Mouse (Mus musculus) forebrain, embryonic 10.5 days (tissue): ENCODE data around the gene Nkx2-5. TPM values are rescaled to one million over a fixed set of nuclear protein-coding genes. Genes with fewer than 3 reads are reported as not detected.

Experiments
- DNase-seq: peaks from one replicate; pipeline ENCODE4 v3.0.0-alpha.2; 2017; ENCODE audit warnings: low spot score; ENCODE audit errors: extremely low spot score
- H3K27ac ChIP-seq: fragments of 300-500 bp; sonication (generic); 2 replicates; pipeline ENCODE4 v1.5.1; 2016; ENCODE audit warnings: mild to moderate bottlenecking
- H3K27me3 ChIP-seq: fragments of 300-500 bp; sonication (generic); 2 replicates; pipeline ENCODE4 v1.6.1; 2016; ENCODE audit warnings: mild to moderate bottlenecking; ENCODE audit not compliant: poor library complexity, severe bottlenecking
- H3K36me3 ChIP-seq: fragments of 300-500 bp; sonication (generic); replicated peaks from 2 replicates; pipeline ENCODE4 v1.6.1; 2016; ENCODE audit warnings: mild to moderate bottlenecking, moderate library complexity
- H3K4me1 ChIP-seq: fragments of 300-500 bp; sonication (generic); 2 replicates; pipeline ENCODE4 v1.6.1; 2016
- H3K4me3 ChIP-seq: fragments of 300-500 bp; sonication (generic); 2 replicates; pipeline ENCODE4 v1.5.1; 2016; ENCODE audit warnings: mild to moderate bottlenecking, moderate library complexity
- H3K9me3 ChIP-seq: fragments of 300-500 bp; sonication (generic); 2 replicates; pipeline ENCODE4 v1.6.1; 2016; ENCODE audit warnings: mild to moderate bottlenecking, moderate library complexity
- WGBS: fragments of 180-500 bp; shearing (Covaris S2); methylation state at CpG from one replicate; pipeline ENCODE4 v1.1.7; 2016; 5-methylcytosine and 5-hydroxymethylcytosine counted together
- polyA plus RNA-seq: library from polyadenylated mRNA; unstranded; fragments of >200 nt; fragmentation: Nextera tagmentation; extraction: Ambion mirVana; gene quantifications from 2 replicates; pipeline ENCODE4 v1.2.1, GENCODE M21; 2016

The Nkx2-5 gene
- polyA plus RNA-seq, 1 experiment from 2014 or later: not detected

DNA sequence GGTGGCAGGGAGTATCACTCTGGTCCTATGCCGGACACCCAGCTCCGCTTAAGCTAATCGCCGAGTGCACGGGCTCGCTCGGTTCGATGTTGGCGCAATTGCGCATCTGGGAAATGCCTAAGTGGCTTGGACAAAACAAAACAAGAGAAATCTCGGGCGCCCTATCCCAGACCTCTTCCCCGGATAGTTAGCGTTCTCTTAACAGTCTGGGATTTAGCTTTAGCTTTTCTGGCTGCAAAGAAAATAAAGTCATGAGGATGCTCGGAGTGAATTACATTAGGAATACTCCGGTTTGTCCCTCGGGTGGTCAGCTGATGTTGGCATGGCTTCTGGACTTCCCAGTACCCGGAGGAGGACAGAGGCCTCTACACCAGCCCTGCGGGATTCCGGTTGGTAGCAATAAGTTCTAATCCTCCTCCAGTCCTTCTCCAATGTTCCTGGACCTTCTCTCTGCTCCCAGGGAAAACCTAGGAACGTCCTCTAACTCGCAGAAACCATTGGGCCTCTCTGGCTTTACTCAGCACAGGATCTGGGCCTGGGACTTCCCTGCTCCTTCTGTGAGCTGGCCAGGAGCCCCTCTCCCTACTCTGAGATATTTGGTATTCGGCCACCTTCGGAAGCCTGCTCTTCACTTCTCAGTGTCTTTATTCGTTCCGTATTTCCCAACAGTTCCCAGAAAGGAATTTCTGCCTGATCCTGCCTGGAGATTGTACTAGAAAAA lies 4.9 kb downstream of the Nkx2-5 start:
- Histone ChIP-seq H3K27ac (no peak overlapping the region), H3K27me3 (peaks cover 100% of the 10 kb centered on the region), H3K36me3 (no peaks in the 10 kb centered on the region), H3K4me1 (peaks cover 27% of the 10 kb centered on the region), H3K9me3 (no peaks in the 10 kb centered on the region), H3K4me3 (peak overlapping the region; percentile 29)
- 1% methylated on average over 26 of the region's 26 CpGs for WGBS
- no peak for DNase-seq

- Histone ChIP-seq H3K27me3 (peaks cover 100% of the 10 kb centered on the region), H3K4me1 (peaks cover 22% of the 10 kb centered on the region), H3K9me3 (no peaks in the 10 kb centered on the region), H3K4me3 (peak overlapping the region; percentile 29), H3K36me3 (no peaks in the 10 kb centered on the region), H3K27ac (no peak overlapping the region)
- WGBS: under 1% methylated on average over 87 of the region's 87 CpGs
- peak; percentile 33 for DNase-seq
Observed at GRCm38 (mm10) chr17:26838911-26839717, 5.7 kb downstream of the Nkx2-5 start.

DNA sequence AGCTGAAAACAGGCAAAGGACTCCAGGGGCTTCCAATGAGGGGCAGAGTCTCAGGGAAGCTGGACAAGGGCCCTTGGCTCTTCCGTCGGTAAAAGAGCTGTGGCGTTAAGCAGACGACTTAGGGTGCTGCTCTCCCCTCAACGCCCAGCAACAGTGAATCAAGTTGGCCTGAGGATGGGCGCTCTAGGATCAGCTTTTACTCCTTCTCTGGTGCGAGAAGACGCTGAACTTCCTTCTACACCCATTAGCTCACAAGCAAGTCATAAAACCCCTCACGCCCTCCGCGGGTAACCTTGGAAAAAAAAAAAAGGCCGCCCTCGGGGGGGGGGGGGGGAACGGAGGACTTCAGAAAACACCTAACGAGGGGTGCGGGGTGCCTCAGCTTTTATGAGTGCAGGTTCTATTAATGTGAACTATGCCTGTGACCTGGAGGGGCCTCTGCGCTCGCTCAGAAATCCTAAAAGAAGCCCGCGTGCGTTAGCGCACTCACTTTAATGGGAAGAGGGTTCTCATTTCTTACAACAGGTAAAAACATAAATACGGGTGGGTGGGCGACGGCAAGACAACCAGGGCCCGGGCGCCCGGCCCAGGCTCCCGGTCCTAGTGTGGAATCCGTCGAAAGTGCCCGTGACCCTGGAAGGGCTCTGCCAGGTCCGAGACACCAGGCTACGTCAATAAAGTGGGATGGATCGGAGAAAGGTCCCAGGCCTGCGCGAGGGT lies 6.5 kb downstream of the Nkx2-5 start:
- Histone ChIP-seq H3K9me3 (no peaks in the 10 kb centered on the region), H3K4me3 (no peak overlapping the region), H3K27ac (no peak overlapping the region), H3K36me3 (no peaks in the 10 kb centered on the region), H3K4me1 (peaks cover 22% of the 10 kb centered on the region), H3K27me3 (peaks cover 100% of the 10 kb centered on the region)
- DNase-seq: no peak
- 2% methylated on average over 37 of the region's 37 CpGs for WGBS

DNA sequence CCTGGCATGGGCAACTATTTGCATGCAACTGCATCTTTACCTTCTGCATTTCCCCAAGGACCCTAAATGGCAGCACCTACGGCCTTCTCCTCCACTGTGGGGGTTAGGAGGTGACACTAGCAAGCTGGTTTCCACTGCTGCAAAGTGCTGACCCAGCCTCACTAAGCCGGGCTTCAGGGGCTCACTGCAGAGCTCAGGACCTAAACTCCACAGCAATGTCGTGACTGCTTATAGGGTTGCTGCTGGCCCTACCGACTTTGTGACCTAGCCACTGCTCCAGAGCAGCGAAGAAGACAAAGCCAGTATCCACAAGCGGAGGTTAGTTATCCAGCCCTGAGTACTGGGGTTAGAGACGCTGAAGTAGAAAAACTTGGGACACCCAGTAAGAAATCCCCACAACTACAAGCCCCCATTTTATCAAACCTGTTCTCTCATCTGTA lies 7.2 kb downstream of the Nkx2-5 start:
- Histone ChIP-seq H3K36me3 (no peaks in the 10 kb centered on the region), H3K27me3 (peaks cover 100% of the 10 kb centered on the region), H3K4me1 (peaks cover 22% of the 10 kb centered on the region), H3K27ac (no peak overlapping the region), H3K4me3 (no peak overlapping the region), H3K9me3 (no peaks in the 10 kb centered on the region)
- 2% methylated on average over 7 of the region's 7 CpGs for WGBS
- peak; percentile 25 for DNase-seq

GRCm38 (mm10) chr17:26836786-26837545 lies 7.8 kb downstream of the Nkx2-5 start:
- H3K27me3 ChIP-seq: peaks cover 98% of the 10 kb centered on the region
- H3K9me3 ChIP-seq: no peaks in the 10 kb centered on the region
- WGBS: 1% methylated on average over 19 of the region's 19 CpGs
- peaks cover 22% of the 10 kb centered on the region for H3K4me1 ChIP-seq
- DNase-seq: peak; percentile 46
- H3K36me3 ChIP-seq: no peaks in the 10 kb centered on the region
- no peak overlapping the region for H3K27ac ChIP-seq
- no peak overlapping the region for H3K4me3 ChIP-seq

- H3K27ac ChIP-seq: no peak overlapping the region
- H3K4me3 ChIP-seq: no peak overlapping the region
- no peaks in the 10 kb centered on the region for H3K9me3 ChIP-seq
- no peaks in the 10 kb centered on the region for H3K36me3 ChIP-seq
- peaks cover 21% of the 10 kb centered on the region for H3K4me1 ChIP-seq
- 4% methylated on average over 5 of the region's 5 CpGs for WGBS
- peaks cover 92% of the 10 kb centered on the region for H3K27me3 ChIP-seq
- DNase-seq: peak; percentile 15
Observed at GRCm38 (mm10) chr17:26836377-26836776, 8.4 kb downstream of the Nkx2-5 start.

GRCm38 (mm10) chr17:26835956-26836355 lies 8.9 kb downstream of the Nkx2-5 start:
- no peak for DNase-seq

DNA sequence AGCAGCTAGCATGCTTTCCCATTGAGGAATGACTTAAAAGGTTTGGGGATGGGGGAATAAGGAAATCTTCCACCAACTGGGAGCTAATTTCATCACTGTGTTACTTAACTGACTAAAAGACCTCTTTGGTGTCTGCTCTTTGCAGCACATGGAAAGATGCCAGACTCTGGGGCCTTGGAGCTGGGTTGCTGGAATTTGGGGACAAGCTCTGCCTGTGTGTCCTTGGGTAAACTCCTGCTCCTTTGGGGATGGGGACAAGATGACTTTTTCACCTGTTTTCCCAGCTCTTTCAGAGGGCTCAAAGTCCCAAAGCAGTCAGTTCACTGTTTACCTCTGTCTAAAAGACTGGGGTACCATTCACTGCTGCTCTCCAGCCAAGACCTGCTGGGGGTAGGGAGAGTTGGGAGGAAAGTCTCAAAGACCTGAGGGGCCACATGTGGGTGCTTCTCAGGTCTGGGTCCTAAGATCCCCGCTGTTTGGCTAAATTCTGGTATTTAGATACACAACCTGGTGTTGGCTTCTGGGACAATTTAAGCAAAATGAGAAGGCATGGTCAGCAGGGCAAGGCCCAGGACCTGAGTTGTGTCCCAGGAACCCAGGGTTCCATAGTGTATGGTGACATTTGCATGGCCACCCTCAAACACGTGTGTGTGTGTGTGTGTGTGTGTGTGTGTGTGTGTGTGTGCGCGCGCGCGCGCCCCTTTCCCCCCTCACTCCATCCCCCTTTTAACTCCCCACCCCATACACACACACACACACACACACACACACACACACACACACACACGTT lies 9.6 kb downstream of the Nkx2-5 start:
- no peaks in the 10 kb centered on the region for H3K9me3 ChIP-seq
- H3K36me3 ChIP-seq: no peaks in the 10 kb centered on the region
- peak; percentile 11 for DNase-seq
- no peak overlapping the region for H3K4me3 ChIP-seq
- no peak overlapping the region for H3K27ac ChIP-seq
- peaks cover 80% of the 10 kb centered on the region for H3K27me3 ChIP-seq
- WGBS: 9% methylated on average over 3 of the region's 9 CpGs
- H3K4me1 ChIP-seq: peaks cover 15% of the 10 kb centered on the region

More at GRCm38 (mm10) chr17:26835956-26836355, 8.9 kb downstream of the Nkx2-5 start:
- Histone ChIP-seq H3K27me3 (peaks cover 88% of the 10 kb centered on the region), H3K4me3 (no peak overlapping the region), H3K4me1 (peaks cover 17% of the 10 kb centered on the region), H3K27ac (no peak overlapping the region), H3K36me3 (no peaks in the 10 kb centered on the region), H3K9me3 (no peaks in the 10 kb centered on the region)
- 4% methylated on average over 8 of the region's 8 CpGs for whole genome bisulfite sequencing

DNA sequence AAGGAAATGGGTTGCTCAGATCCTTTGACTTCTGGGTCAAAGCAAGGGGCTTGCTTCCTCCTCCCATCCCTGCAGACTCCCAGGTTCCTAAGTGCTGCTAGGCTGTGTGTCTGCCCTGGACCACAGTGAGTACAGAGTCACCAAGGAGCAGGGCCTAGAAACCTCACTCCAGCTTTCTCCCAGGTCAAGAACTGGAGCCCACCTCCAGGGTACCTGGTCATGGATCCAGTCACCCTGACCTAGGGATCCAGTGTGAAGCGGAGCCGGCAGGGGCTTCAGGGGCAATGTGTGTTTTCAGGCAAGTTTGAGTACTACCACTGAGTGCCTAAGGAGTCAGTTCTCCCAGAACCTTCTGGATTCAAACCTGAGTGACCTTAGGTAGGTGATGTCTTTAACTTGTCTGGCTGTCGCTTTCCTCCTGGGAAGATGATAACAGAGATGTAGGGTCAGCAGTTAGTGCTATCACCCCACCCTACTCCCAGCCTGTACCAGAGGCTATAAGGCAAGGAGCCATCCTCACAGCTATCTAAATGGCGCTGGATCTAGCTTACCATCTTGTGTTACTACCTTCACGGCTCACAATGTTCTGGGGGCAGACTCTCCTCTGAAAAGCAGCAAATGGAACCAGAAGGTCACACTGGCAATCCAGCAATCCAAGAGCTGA lies 10.4 kb downstream of the Nkx2-5 start:
- H3K36me3 ChIP-seq: no peaks in the 10 kb centered on the region
- H3K9me3 ChIP-seq: no peaks in the 10 kb centered on the region
- H3K27me3 ChIP-seq: peaks cover 73% of the 10 kb centered on the region
- H3K27ac ChIP-seq: no peak overlapping the region
- no peak overlapping the region for H3K4me3 ChIP-seq
- peaks cover 14% of the 10 kb centered on the region for H3K4me1 ChIP-seq
- DNase-seq: peak; percentile 11
- WGBS: 75% methylated on average over 5 of the region's 5 CpGs

DNA sequence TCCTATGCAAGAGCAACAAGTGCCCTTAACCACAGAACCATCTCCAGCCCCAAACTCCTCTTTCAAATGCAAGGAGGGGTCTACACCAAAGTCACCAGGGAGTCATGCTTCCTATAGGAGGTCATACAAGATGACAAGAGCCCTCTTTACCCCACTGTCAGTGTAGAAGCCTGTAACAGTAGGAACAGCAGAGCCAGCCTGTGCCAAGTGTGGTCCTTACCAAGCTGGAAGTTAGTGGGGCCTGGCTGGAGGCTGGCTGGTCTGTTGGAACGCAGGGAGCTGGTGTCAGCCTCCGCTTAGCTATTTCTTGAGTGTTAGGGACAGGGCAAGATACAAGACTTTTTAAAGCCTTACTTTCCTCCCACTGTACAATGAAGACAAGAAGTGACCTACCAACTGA lies 11.0 kb downstream of the Nkx2-5 start:
- 85% methylated on average over 2 of the region's 2 CpGs for WGBS
- H3K27ac ChIP-seq: no peak overlapping the region
- H3K27me3 ChIP-seq: peaks cover 67% of the 10 kb centered on the region
- H3K4me1 ChIP-seq: peaks cover 7% of the 10 kb centered on the region
- H3K36me3 ChIP-seq: no peaks in the 10 kb centered on the region
- DNase-seq: peak; percentile 12
- H3K4me3 ChIP-seq: no peak overlapping the region
- H3K9me3 ChIP-seq: no peaks in the 10 kb centered on the region

- no peak overlapping the region for H3K27ac ChIP-seq
- H3K4me1 ChIP-seq: no peaks in the 10 kb centered on the region
- DNase-seq: no peak
- no peak overlapping the region for H3K4me3 ChIP-seq
- WGBS: 76% methylated on average over 16 of the region's 17 CpGs
- H3K36me3 ChIP-seq: no peaks in the 10 kb centered on the region
- no peaks in the 10 kb centered on the region for H3K9me3 ChIP-seq
- H3K27me3 ChIP-seq: no peaks in the 10 kb centered on the region; the same call in 1 of the 2 replicates
Observed at GRCm38 (mm10) chr17:26826131-26826530, 18.7 kb downstream of the Nkx2-5 start.
